Mouse (Mus musculus) heart, postnatal 10 days (tissue): ENCODE measurements around the gene Ranbp3l. TPM values are rescaled to one million over a fixed set of nuclear protein-coding genes. Genes with fewer than 3 reads are reported as not detected.
A peak's percentile ranks its signal among the peaks of the same experiment; 100 is the strongest.

ENCODE experiments used
- DNase-seq, 2 experiments: peaks; one replicate each; pipeline ENCODE4 v3.0.0; 2021
- intact Hi-C: fragments of 180-260 bp; cut with DNase I; formaldehyde crosslinking; loops from one replicate; pipeline ENCODE4 v1.15.1; 2025
- total RNA-seq, 2 experiments: library from RNA; stranded (reverse); gene quantifications; 2 replicates each; pipeline ENCODE4 v1.2.3; 2021

Gene Ranbp3l
- total RNA-seq, 2 experiments from 2014 or later = not detected

DNA sequence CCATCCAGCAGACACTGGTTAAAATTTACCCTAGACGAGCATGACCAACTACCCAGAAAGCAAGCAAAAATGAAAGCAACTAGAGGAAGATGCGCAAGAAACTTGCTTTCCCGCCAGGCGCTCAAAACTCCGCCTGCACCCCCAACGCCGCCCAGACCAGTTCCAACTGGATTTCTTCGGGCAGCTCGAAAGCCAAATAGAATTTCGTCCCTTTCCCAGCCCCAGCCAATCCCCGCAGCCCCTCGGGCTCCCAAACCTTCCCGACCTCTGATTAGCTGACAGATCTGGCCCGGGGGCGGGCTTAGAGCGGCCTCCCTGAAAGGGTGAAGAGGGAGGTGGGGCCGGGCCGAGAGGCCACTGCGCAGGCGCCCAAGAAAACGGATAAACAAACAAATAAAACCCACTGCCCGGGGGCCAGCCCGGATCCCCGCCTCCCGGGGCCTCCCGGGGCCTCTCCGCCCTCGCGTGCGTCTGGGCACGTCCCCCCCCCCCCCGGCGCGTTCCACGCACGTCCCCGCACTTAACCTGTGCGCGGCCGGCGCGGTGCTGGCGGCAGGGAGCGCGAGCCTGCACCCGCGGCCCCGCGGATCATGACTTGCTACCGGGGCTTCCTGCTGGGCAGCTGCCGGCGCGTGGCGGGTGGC is 103.3 kb downstream of the Ranbp3l start, which contains the start of gene Nadk2:
Nadk2 (plus strand) TSS at position 349 of the 644 bp plus-strand sequence.
- peak; percentile 99 for DNase-seq
- intact Hi-C loops = no loop called here

DNA sequence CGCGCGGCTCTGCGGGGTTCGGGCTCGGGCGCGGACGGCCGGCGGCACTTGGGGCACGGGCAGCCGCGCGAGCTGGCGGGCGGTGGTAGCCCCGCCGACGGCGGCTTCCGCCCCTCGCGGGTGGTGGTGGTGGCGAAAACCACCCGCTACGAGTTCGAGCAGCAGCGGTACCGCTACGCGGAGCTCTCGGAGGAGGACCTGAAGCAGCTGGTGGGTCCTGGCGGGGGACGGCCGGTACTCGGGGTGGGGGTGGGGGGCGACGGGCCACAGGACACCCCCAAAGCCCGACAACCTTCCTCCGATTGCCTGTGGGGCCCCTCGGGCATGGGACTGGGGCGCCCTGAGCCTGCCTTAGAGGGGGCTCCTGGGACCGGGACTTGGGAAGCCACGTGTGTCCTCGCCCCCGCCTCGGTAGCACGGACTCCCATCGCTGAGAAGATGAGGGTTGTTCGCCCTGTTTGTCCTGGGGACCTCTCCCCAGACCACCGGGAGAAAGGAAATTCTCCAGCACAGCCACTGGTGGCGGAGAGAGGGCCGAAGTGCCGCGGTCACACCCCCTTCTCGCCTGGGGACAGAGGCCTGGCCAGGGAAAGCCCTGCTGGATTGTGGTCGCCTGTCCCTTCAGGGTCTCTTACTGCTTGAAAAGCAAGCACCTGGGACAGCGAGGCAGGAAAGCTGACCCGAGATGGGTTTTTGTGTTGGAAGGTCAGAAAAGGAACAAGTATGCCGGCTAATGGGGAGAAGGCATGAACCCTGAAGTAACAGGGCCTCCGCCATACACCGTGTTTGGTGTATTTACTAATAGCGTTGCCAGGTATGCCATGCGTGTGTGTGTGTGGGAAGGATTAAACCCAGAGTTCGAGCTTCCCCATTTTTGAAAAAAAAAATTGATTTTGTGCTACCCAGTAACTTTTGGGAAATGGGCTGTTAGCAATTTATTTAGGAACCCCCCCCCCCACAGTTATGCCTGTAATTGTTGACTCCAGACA is 104.1 kb downstream of the Ranbp3l start:
- intact Hi-C loops = no loop called here
- peak; percentile 60 to 68 for DNase-seq

DNA sequence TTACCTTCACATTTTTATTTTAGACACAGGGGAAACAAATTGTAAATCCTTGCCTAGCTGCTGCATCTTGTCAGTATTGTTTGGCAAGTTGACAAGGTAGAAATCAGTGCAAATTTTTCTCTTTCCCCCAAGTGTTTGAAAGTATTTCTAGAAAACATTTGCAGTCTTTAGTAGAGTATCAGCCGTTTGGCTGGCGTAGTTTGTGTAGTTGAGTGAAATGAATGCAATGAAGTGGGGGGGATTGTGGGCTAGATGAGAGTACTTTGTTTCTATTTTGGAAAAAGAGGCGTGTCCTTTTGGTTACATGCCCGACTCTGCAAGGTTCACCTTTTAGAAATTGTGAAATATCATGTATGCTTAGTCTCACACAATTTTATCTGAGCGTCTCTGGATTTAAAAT is 104.9 kb downstream of the Ranbp3l start:
- intact Hi-C loops = no loop called here
- peak; percentile 62 for DNase-seq

DNA sequence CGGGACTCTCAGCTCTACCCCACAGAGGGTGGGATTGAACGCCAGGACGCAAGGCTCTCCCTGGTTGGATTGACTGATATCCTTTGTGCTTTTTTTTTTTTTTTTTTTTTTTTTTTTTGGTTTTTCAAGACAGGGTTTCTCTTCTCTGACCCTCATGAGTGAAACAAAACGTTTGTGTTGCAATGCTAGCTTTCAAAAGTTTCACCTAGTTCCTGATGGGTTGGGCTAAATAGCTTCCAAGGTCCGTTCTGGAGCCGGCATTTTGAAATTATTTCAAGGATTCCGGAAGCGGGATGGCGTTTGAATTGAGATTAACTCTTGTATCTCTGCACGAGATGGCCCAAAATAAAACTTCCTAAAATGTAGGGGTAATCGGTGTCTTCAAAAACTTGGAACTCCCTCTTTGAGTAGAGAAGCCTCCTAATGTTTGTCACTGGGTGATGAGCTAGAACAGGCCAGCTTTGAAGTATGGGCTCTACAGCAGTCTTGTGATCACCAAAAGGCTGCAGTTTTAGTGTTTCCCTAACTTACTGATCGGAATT is 105.4 kb downstream of the Ranbp3l start:
- DNase-seq = no peak
- intact Hi-C loops = no loop called here

DNA sequence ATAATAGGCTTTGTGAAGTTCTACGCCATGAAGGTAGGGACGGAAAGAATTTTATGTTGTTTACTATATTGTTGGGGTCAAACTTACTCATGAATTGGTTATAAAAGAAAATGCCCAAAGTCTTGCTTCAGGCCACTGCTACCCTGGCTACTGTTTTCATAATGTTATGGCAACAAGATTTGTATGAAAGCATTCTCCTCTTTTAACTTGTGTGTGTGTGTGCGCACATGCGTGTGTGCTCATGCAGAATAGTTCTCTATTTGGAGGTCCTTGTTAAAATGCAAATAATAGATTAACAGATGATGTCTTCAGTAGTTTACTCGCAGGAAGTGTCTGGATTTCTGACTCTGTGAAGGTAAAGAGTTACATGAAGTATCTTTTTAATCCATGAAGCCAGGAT is 105.9 kb downstream of the Ranbp3l start:
- DNase-seq = no peak
- intact Hi-C loops = no loop called here

DNA sequence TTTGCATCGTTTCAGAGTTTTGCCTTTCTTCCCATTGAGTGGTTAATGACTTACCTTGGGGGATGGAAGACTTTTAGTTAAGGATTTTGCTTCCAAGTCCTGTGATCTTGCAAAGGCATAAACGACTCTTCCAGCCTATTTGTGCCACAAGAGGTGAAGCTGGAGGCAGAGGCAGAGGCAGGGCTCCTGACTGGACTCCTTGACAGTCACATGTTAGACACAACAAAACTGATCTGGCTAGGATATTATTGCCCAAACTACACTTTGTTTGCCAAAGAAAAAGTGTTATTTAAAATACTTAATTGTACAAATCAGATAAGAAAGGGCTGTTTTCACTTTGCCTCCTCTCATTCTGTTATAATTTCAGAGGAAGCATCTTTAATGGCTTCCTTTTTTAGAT is 106.4 kb downstream of the Ranbp3l start:
- DNase-seq = no peak
- intact Hi-C loops = no loop called here

DNA sequence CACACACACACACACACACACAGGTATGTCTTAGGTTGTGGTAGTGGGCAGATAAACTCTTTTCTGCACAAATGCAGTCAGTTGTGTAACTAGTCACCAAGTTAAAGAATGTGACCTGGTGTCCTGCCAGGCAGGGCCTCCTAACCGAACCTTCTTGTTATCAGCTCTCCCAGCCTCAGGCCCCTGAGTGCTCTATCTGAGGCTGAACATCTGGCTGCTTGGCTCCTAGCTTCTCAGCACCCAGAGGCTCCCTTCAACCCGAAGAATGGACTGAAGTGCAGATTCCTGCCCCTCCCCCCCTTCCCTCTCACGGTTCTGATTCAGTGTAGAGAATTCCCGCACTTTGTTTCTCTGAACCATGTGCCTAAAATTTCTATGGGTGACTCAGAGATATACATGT is 106.9 kb downstream of the Ranbp3l start:
- intact Hi-C loops = no loop called here

DNA sequence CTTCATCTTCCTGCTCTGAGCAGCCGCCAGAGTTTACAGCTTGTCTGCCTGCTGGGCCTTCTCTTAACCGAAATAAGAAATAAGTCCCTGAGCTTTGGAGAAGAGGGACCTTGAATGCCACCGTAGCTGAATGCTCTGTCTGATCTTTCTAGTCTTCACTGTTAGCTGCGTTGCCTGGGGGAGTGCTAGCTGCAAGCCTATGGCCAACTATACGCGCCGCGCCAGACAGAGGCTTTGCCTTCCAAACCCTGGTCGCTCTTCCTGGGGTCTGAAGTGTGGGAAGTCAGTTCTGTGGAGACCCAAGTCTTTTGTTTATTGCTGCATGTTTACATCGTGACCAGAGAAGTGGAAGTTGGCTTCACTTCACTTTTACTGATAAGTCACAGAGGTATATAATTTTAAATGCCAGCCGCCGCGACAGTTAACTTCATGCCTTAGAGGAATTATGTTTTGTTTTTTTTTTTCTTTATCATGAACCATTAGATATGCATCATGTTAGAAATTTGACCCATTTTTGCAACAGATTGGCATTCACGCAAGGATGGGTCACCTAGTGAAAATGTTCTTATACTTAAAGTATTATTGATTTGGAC is 108.0 kb downstream of the Ranbp3l start:
- intact Hi-C loops = no loop called here
- DNase-seq = no peak

More for the DNA sequence above, 106.9 kb downstream of the Ranbp3l start:
- peak; percentile 48 to 53 for DNase-seq

DNA sequence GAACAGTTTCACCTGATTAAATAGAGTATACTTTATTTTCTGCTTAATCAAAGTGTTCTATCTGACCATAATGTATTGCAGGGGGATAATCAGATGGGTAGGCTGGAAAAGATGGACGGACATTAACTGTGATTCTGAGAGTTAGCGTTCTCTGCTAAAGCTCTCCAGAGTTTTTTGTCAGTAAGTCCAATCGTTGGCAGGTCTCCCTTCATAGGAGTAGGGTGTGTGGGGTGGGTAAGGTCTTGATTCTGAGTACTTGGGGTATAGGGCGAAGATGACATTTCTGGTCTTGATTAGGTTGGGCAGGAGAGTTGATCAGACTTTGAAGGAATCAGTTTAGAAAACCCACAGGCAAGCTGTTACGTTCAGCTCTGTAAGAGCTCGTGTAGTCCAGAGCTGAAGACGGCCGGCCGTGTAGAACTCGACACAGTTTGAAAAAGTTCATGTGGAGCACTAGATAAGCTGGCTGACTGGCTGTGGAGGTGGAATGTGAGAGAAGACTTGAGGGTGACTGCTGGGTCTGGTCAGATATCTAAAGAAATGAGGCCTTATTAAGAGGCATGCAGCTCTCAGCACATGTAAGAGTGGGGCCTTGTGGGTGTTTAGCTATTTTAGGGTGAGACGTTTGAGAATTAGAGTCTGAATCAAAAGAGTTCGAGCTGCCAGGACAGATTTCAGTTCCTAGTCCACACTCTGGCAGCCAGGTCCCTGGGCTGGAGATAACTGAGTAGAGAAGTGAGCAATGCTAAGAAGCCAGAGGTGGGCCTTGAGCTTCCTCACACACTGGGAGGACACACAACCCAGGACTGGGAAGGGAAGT is 110.9 kb downstream of the Ranbp3l start:
- DNase-seq = peak; percentile 46 to 54
- intact Hi-C loops = no loop called here

DNA sequence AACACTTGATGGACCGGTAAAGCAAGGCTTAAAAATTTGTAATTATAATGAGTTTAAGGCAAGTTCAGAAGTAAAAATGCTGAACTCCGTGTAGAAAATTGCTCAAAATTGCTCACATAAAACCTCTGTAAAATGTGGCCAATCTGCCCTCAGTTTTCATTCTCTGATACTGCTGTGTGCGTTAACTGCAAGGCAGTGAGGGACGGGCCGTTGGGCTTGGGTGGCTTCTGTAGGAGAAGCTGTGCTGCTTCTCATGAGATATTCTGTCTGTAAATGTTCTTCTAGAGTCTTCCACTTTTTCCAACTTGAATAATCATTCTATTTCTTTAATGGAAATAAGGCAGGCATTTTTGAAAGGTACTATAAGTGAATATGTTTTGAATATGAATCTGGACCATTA is 111.9 kb downstream of the Ranbp3l start:
- DNase-seq = no peak
- intact Hi-C loops = no loop called here

DNA sequence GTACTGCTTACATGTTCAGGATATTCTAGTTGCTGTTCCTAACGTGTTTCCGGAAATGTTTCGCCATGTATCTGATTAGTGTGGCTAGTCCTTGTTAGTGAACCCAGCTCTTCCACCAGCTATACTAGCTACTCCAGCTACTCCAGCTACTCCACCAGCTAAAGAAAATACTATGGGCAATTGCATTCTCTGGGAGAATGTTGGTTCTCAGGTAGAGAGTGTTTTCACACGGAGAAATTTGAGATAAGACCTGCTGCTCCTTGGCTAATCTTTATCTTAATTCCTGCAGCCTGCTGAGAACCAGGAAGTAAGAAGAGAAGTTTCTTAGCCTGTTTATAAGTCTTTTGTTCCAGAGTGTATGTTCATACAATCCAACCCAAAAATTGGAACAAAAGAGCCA is 112.5 kb downstream of the Ranbp3l start:
- intact Hi-C loops = no loop called here
- DNase-seq = no peak

DNA sequence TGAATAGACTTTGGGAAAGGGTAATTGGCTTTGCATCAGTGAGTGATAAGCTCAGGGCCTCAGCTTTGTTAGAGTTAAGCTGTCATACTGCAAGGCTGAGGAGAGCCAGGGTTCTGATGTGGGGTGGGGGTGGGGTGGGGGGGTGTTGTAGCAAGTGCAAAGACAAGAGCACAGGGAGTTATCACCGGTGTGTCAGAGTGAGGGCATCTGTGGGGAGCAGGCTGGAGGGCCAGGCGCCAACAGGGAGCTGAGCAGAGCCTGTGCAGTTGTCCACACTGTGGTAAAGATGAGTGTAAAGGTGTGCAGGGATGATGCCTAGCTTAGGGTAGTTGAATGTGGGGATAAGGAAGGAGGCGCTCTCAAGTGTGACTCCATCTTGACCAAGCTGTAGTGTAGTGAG is 113.5 kb downstream of the Ranbp3l start:
- no peak for DNase-seq
- intact Hi-C loops = no loop called here

DNA sequence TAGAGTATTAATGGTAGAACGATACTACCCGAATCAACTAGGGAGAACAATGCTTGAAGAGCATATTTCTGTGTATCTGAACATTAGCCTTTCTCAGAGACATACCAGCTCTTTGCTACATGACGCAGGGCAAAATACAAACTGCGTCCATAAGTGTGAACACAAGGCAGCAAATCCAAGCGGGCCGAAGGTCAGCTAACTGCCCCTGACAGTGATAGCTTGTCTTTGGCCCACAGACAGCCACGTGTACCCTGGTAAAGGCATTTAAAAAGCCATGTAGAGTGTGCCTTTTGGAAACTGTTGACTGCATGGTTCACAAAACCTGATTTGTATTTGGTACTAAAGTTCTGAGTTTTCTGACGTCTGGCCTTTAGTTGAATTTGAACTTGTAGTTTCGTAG is 115.0 kb downstream of the Ranbp3l start:
- intact Hi-C loops = no loop called here
- peak in 1 of 2 experiments; percentile 40 for DNase-seq

DNA sequence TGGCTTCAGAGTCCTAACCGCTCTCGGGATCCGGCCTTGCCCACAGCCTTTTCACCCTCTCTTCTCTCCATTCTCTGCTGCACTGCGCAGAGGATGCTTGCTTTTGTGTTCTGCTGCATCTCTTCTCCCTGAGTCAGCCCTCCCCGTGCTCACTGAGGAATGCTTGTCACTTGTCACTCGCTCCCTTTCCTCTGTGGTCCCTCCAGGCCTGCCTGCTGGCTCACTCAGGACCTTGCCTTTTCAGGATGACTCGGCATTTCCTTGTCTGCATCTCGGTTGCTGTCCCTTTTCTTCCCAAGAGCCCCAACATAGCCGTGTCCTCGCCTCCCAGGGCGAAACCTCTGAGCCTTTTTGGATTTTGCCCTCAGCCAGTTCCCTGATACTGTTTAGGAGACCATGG is 119.1 kb downstream of the Ranbp3l start:
- DNase-seq = no peak
- intact Hi-C loops = no loop called here

DNA sequence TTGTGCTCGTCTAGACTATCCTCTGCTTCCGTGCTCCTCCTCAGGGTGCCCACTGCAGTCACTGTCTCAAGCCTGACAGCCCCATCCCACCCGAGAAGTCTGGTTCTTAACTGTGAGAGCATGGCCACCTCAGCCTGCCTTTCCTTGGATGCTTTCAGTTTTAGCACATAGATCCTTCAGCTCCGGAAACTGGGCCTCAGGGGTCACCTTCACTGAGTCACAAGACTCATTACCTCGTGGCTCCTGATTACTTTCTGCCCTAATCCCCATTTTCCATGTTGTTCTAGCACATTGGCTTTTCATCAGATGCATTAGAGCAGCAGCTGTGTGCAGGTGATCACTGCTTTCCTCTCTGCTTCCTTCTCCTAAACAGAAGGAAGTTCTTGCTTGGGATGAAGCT is 119.7 kb downstream of the Ranbp3l start:
- no peak for DNase-seq
- intact Hi-C loops = no loop called here

DNA sequence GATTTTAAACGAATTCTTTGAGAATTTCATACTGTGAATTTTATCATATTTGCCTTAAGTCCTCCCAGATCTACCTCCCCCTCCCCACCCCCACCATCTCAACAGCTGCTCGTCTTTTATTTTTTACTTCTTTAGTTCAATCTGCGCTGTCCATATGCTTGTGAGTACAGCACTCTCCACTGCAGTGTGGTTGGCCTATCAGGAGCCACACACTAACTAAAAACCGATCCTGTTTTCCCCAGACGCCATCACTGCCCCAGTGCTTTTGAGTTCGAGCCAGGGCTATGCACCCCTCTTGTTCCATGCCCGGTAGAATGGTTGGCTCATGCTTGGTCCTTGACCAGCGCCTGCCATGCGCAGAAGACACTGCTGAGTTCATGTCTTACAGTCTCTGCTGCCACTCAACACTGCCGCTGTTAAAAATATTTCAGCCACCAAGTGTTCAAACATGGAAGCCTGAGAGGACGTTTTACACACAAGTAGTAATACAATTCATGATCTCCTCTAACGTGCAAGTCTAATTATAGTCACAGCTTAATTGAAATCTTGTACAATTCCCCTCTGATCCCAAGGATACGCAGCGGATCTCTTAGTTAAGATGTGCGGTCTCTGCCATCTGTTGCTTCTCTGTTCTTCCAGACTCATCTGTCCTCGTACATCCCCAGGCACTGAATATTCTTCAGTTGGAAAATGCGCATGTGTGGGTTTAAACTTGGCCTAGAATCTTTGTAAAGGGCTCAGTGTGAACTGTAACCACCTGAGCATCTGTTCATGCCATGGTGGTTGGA is 120.3 kb downstream of the Ranbp3l start:
- no peak for DNase-seq
- intact Hi-C loops = no loop called here

DNA sequence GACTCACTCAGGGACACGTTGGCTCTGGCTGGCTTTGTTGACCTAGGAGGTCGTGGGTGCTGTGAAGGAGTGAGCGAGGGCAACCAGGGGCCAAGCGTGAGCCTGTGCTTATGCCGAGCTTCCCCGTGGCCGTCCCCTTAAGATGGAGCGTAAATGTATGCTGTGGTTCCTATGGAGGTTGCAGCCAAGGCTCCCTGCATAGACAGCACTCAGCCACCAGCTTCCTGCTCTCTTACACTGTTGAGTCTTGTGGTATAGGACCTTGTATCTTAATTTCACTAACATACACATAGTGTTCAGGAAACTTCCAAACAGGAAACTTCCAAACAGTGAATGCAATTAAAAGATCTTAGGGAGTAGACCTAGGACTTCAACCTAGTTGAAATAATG is 120.9 kb downstream of the Ranbp3l start:
- no peak for DNase-seq
- intact Hi-C loops = no loop called here

DNA sequence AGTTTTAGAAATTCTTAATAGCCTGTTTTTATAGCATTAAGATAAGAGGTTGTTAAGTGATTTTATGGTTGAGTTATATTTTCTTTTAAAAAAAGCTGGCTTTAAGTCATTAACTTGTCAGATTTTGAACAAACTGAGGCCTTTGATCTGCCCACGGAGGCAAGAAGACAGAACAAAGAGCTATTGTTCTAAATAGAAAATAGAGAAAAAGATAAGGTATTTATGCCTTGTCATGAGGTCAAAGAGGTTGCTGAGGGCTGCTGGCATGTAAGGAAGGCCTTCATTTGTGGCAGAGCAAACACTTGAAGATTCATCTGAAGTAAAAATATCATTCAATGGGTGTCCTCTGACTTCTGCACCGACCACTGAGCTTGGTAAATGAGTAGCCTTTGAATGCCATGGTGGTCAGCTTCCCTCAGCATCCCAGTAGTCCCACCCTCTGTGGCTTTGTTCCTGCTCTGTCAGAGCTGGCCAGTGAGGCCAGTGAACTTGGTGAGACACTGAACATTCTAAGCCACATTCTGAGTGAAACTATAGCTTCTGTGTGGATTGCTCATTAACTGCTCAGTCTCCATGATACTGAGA is 121.5 kb downstream of the Ranbp3l start:
- intact Hi-C loops = no loop called here
- no peak for DNase-seq

DNA sequence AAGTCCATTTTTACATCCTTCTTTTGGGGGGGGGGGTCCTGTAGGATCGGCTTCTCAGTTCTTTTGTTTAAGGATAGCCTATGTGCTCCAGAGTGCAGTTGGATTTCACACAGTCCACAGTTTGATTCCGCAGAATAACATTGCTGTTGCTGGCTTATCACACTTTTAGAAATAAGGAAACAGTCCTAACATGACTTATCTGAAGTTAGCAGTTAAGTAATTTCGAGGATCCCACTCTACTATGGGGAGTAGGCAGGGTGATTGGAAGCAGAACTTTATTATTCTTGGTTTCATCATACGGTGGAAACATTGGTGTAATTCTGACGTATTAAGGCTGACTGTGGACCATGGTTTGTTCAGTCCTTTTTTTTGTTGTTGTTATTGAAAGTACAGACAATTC is 122.9 kb downstream of the Ranbp3l start:
- intact Hi-C loops = no loop called here
- no peak for DNase-seq
